Mouse (Mus musculus): ENCODE data around the gene Gfi1b. TPM values are rescaled to one million over a fixed set of nuclear protein-coding genes. Genes with fewer than 3 reads are reported as not detected.

Gene Gfi1b
- polyA plus RNA-seq, 1 experiment from 2014 or later, result 1.1 TPM

GRCm38 (mm10) chr2:28588574-28588973, 33.2 kb downstream of the Gfi1b start:
- H3K4me3 ChIP-seq, result no peak overlapping the region
- H3K4me1 ChIP-seq, result 0 out of 2 replicates have a peak, but pooled peaks cover 2% of the 10 kb centered on the region
- no peak overlapping the region for H3K4me2 ChIP-seq (replicated peaks)
- H3K27me3 ChIP-seq (replicated peaks), result no peaks in the 10 kb centered on the region
- no peak overlapping the region for H3K27ac ChIP-seq
- ATAC-seq (ENCODE audit: low FRiP score, low read depth), result no peak
- H3K9me3 ChIP-seq, result no peaks in the 10 kb centered on the region
- WGBS, result 31% methylated on average over 1 of the region's 1 CpGs
- no peak overlapping the region for H3K9ac ChIP-seq
- no peaks in the 10 kb centered on the region for H3K36me3 ChIP-seq

- Histone ChIP-seq H3K36me3 (peaks cover 3% of the 10 kb centered on the region; the same call in 1 of the 2 replicates), H3K27ac (no peak overlapping the region), H3K27me3 (replicated peaks) (no peaks in the 10 kb centered on the region), H3K9ac (no peak overlapping the region), H3K4me2 (replicated peaks) (no peak overlapping the region), H3K9me3 (no peaks in the 10 kb centered on the region), H3K4me3 (no peak overlapping the region), H3K4me1 (peaks cover 19% of the 10 kb centered on the region; the same call in 1 of the 2 replicates)
- 46% methylated on average over 2 of the region's 2 CpGs for WGBS
- ATAC-seq (ENCODE audit: low FRiP score, low read depth), result no peak
Observed at GRCm38 (mm10) chr2:28585730-28586129, 36.1 kb downstream of the Gfi1b start.

- Histone ChIP-seq H3K36me3 (peaks cover 3% of the 10 kb centered on the region; the same call in 1 of the 2 replicates), H3K9me3 (no peaks in the 10 kb centered on the region), H3K4me2 (replicated peaks) (no peak overlapping the region), H3K9ac (no peak overlapping the region), H3K4me3 (no peak overlapping the region), H3K27me3 (replicated peaks) (no peaks in the 10 kb centered on the region), H3K4me1 (peaks cover 19% of the 10 kb centered on the region; the same call in 1 of the 2 replicates), H3K27ac (no peak overlapping the region)
- no peak for ATAC-seq (ENCODE audit: low FRiP score, low read depth)
- WGBS, result 22% methylated on average over 6 of the region's 6 CpGs
Observed at GRCm38 (mm10) chr2:28585043-28585571, 36.7 kb downstream of the Gfi1b start.

- 75% methylated on average over 9 of the region's 9 CpGs for WGBS
- Histone ChIP-seq H3K9me3 (no peaks in the 10 kb centered on the region), H3K36me3 (peaks cover 16% of the 10 kb centered on the region), H3K4me1 (peaks cover 19% of the 10 kb centered on the region; the same call in 1 of the 2 replicates), H3K9ac (peak within 1 kb of the TSS; percentile 66), H3K27ac (peak within 1 kb of the TSS; percentile 65; the same call in 1 of the 2 replicates), H3K4me2 (replicated peaks) (peak within 1 kb of the TSS; percentile 76), H3K27me3 (replicated peaks) (no peaks in the 10 kb centered on the region), H3K4me3 (peak within 1 kb of the TSS; percentile 69)
- ATAC-seq (ENCODE audit: low FRiP score, low read depth), result no peak
Observed at GRCm38 (mm10) chr2:28583651-28584050, 38.1 kb downstream of the Gfi1b start, which contains the start of gene Gtf3c5. Gene Gtf3c5, minus strand, starts transcription at chr2:28583751.

- peaks cover 24% of the 10 kb centered on the region for H3K36me3 ChIP-seq
Observed at GRCm38 (mm10) chr2:28582647-28583353, 39.0 kb downstream of the Gfi1b start.

GRCm38 (mm10) chr2:28578003-28578402, 43.8 kb downstream of the Gfi1b start:
- no peaks in the 10 kb centered on the region for H3K9me3 ChIP-seq
- no peak overlapping the region for H3K4me2 ChIP-seq (replicated peaks)
- no peak overlapping the region for H3K4me3 ChIP-seq
- H3K4me1 ChIP-seq, result peaks cover 13% of the 10 kb centered on the region; the same call in 1 of the 2 replicates
- no peaks in the 10 kb centered on the region for H3K27me3 ChIP-seq (replicated peaks)
- 75% methylated on average over 5 of the region's 5 CpGs for WGBS
- no peak overlapping the region for H3K9ac ChIP-seq
- H3K36me3 ChIP-seq, result peaks cover 65% of the 10 kb centered on the region
- H3K27ac ChIP-seq, result no peak overlapping the region
- ATAC-seq (ENCODE audit: low FRiP score, low read depth), result no peak

More at GRCm38 (mm10) chr2:28582647-28583353, 39.0 kb downstream of the Gfi1b start:
- WGBS, result under 1% methylated on average over 56 of the region's 56 CpGs
- Histone ChIP-seq H3K27ac (peak overlapping the region; percentile 65; the same call in 1 of the 2 replicates), H3K4me3 (peak overlapping the region; percentile 69), H3K9ac (peak overlapping the region; percentile 66), H3K4me1 (peaks cover 19% of the 10 kb centered on the region; the same call in 1 of the 2 replicates), H3K9me3 (no peaks in the 10 kb centered on the region), H3K4me2 (replicated peaks) (peak overlapping the region; percentile 76), H3K27me3 (replicated peaks) (no peaks in the 10 kb centered on the region)
- ATAC-seq (ENCODE audit: low FRiP score, low read depth), result peak; percentile 91

GRCm38 (mm10) chr2:28576815-28577214, 45.0 kb downstream of the Gfi1b start:
- Histone ChIP-seq H3K4me2 (replicated peaks) (no peak overlapping the region), H3K27me3 (replicated peaks) (no peaks in the 10 kb centered on the region), H3K27ac (no peak overlapping the region), H3K36me3 (peaks cover 77% of the 10 kb centered on the region), H3K9ac (no peak overlapping the region), H3K4me3 (no peak overlapping the region), H3K4me1 (peaks cover 7% of the 10 kb centered on the region; the same call in 1 of the 2 replicates), H3K9me3 (no peaks in the 10 kb centered on the region)
- 93% methylated on average over 3 of the region's 3 CpGs for WGBS
- no peak for ATAC-seq (ENCODE audit: low FRiP score, low read depth)

GRCm38 (mm10) chr2:28575341-28575740, 46.4 kb downstream of the Gfi1b start:
- Histone ChIP-seq H3K36me3 (peaks cover 85% of the 10 kb centered on the region), H3K27me3 (replicated peaks) (no peaks in the 10 kb centered on the region), H3K27ac (no peak overlapping the region), H3K4me3 (no peak overlapping the region), H3K9ac (no peak overlapping the region), H3K9me3 (no peaks in the 10 kb centered on the region), H3K4me2 (replicated peaks) (no peak overlapping the region), H3K4me1 (no peaks in the 10 kb centered on the region)
- WGBS, result 90% methylated on average over 4 of the region's 4 CpGs
- no peak for ATAC-seq (ENCODE audit: low FRiP score, low read depth)

- 80% methylated on average over 3 of the region's 3 CpGs for WGBS
- no peaks in the 10 kb centered on the region for H3K9me3 ChIP-seq
- H3K4me1 ChIP-seq, result no peaks in the 10 kb centered on the region
- H3K36me3 ChIP-seq, result peaks cover 91% of the 10 kb centered on the region
- H3K4me2 ChIP-seq (replicated peaks), result no peak overlapping the region
- no peaks in the 10 kb centered on the region for H3K27me3 ChIP-seq (replicated peaks)
- no peak for ATAC-seq (ENCODE audit: low FRiP score, low read depth)
- H3K27ac ChIP-seq, result no peak overlapping the region
- H3K4me3 ChIP-seq, result no peak overlapping the region
- no peak overlapping the region for H3K9ac ChIP-seq
Observed at GRCm38 (mm10) chr2:28569903-28570302, 51.9 kb downstream of the Gfi1b start.

- Histone ChIP-seq H3K36me3 (peaks cover 64% of the 10 kb centered on the region), H3K4me1 (no peaks in the 10 kb centered on the region), H3K9me3 (no peaks in the 10 kb centered on the region), H3K4me3 (no peak overlapping the region), H3K4me2 (replicated peaks) (no peak overlapping the region), H3K27ac (no peak overlapping the region), H3K9ac (no peak overlapping the region), H3K27me3 (replicated peaks) (no peaks in the 10 kb centered on the region)
- ATAC-seq (ENCODE audit: low FRiP score, low read depth), result no peak
- 70% methylated on average over 5 of the region's 5 CpGs for WGBS
Observed at GRCm38 (mm10) chr2:28566545-28566944, 55.2 kb downstream of the Gfi1b start.

GRCm38 (mm10) chr2:28564380-28564779, 57.4 kb downstream of the Gfi1b start:
- Histone ChIP-seq H3K4me1 (no peaks in the 10 kb centered on the region), H3K4me2 (replicated peaks) (no peak overlapping the region), H3K27me3 (replicated peaks) (no peaks in the 10 kb centered on the region), H3K27ac (no peak overlapping the region), H3K9ac (no peak overlapping the region), H3K36me3 (peaks cover 46% of the 10 kb centered on the region), H3K9me3 (no peaks in the 10 kb centered on the region), H3K4me3 (no peak overlapping the region)
- ATAC-seq (ENCODE audit: low FRiP score, low read depth), result no peak
- WGBS, result 95% methylated on average over 4 of the region's 4 CpGs

GRCm38 (mm10) chr2:28563830-28564229, 58.0 kb downstream of the Gfi1b start:
- Histone ChIP-seq H3K4me3 (no peak overlapping the region), H3K36me3 (peaks cover 40% of the 10 kb centered on the region), H3K27me3 (replicated peaks) (no peaks in the 10 kb centered on the region), H3K27ac (no peak overlapping the region), H3K9me3 (no peaks in the 10 kb centered on the region), H3K4me1 (no peaks in the 10 kb centered on the region), H3K4me2 (replicated peaks) (no peak overlapping the region), H3K9ac (no peak overlapping the region)
- ATAC-seq (ENCODE audit: low FRiP score, low read depth), result no peak
